Mouse (Mus musculus): Measurements from ENCODE around the gene Metap1d.

- TF ChIP-seq EP300 (optimal IDR thresholded peaks at IDR 0.05) (no peak), CTCF (IDR thresholded peaks at IDR 0.05; ENCODE audit: low read depth) (no peak)
Measured at GRCm38 (mm10) chr2:71420895-71421425, 32.1 kb upstream of the Metap1d start.

All from stomach, postnatal 0 days (tissue).